Mouse (Mus musculus) megakaryocyte-erythroid progenitor cell, adult 5 weeks (primary cell): Measurements from ENCODE around the gene Pno1. TPM values are rescaled to one million over a fixed set of nuclear protein-coding genes. Genes with fewer than 3 reads are reported as not detected.

ENCODE experiments used
- polyA plus RNA-seq: library from polyadenylated mRNA; stranded (reverse); fragments of >175 nt; gene quantifications from 2 replicates; pipeline ENCODE4 v1.2.3, GENCODE M21; 2012

Gene Pno1
- 40.0 and 51.5 TPM in 2 replicates for polyA plus RNA-seq

DNA sequence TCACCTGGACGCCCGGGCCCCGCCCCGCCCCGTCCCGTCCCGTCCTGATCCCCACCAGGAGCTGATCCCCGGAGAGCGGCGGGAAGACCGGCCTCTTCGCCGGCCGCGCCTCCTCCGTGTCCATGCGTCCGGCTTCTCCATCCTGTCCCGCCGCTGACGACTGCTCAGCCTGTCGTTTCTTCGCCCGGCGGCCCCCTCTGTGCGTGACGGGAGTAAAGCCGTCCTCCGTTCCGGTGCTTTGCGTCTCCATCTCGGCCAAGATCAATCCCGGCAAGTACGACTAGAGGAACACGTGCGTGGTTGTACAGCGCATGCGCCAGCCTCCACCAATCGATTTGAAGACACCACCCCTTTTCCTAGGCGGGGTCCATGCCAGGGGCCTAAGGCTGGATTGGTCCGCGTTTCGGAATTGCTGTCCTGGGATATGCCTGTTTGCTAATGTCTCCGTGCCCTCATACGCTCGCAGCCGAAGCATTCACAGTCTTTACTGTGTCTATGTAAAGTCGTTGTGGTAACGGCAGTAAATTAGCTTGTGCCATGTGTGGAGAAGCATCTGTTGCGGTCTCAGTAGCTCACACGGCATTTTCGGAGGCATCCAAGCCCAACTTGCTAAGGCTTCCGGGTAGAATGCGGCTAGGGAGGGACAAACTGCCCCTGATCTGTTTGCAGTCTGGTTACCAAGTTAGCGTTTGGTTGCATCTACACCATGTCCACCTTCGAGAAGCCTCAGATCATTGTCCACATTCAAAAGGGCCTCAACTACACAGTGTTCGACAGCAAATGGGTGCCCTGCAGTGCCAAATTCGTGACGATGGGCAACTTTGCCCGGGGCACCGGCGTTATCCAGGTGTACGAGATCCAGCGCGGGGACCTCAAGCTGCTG is at the start of gene Pno1:
Gene Pno1 (minus strand): TSS at position 311 of the 883 bp plus-strand sequence.

DNA sequence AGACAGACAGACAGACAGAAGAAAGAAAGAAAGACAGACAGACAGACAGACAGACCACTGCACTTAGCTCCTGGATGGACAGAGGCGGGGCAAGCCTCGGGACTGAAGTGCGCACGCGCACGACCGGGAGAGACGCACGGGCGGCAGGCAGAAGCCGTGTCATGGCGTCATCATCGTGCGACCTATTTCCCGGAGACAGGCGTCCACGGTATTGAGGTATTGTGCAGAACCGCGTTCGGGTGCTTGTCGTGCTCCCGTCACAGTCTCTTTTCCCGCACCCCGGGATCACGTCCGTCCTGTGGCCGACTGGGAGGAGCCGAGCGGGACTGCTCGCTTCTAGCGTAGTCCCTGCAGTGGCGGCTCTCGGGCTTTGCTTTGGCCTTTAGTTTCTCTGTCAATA is 46.1 kb upstream of the Pno1 start, which contains the start of gene C1d:
Gene C1d (plus strand): TSS at position 137 of the 400 bp plus-strand sequence.

DNA sequence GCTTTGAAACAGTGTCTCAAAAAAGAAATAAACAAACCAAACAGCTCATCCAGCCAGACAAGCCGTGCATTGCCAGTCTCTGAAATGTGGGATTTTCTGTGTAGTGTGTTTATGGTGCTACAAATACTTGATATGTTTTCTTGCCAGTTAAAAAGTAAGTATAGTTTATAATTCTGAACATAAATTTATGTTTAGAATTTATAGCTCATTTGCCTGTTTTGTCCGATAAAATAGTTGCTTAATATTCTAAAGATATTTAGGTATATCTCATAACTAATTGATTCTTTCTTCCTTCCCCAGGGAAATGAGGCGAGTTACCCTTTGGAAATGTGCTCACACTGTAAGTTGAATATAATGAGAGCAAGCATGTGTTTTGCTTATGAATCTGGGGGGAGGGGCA is 29.6 kb downstream of the Pno1 start, which contains the start of gene Wdr92:
Gene Wdr92 (plus strand): TSS at position 301 of the 400 bp plus-strand sequence.

DNA sequence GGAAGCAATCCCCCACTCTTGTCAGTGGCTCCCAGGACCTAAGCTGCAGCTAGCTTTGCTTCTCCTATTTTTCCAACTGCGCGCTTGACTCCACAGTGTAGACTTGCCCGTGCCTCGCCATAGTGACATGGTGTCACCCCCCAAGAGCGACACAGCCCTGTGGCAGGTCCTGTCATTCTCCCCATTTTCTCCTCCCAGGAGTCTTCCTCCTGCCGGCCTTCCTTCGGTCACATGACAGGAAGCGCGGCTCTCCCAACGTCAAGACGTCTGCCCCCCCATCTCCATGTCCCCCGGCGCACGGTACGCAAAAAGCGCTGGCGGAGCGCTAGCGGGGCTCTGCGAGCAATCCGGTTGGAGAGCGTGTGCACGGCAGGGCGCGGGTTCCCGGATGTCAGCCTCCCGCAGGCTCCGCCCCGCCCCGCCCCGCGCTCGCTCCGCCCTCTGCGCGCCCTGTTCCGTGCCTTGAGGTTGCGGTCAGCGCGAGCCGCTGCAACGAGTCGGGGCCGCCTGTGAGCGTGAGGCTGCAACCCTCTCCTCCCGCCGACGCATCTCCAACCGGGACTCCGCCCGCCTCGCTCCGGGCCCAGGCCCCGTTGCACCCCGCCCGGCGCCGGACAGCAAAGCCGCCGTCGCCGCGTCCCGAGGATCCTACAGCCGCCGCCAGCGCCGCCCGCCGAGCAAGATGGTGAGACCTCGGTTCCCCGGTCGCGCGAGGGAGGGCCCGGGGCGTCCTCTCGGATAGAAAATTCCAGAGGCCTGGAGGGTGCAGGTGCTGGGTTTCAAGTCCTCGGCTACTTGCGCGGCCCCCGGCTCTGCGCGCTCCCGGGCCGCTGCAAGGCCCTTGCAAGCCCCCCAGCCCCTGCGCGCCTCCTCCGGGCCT is 52.3 kb downstream of the Pno1 start, which contains the start of gene Ppp3r1:
Gene Ppp3r1 (plus strand): TSS at position 406 of the 880 bp plus-strand sequence.

Other genes with a start within 250 kb of the Pno1 start
- gene Cnrip1, start 160.0 kb downstream of the Pno1 start, polyA plus RNA-seq, result 0.87 and 0.90 TPM in 2 replicates
- 4.7 and 7.9 TPM in 2 replicates for gene Plek, start 159.2 kb downstream of the Pno1 start, polyA plus RNA-seq
- gene Ppp3r1, start 52.3 kb downstream of the Pno1 start, polyA plus RNA-seq, result 24.3 and 28.4 TPM in 2 replicates
- gene Wdr92, start 29.5 kb downstream of the Pno1 start, polyA plus RNA-seq, result 1.7 and 2.1 TPM in 2 replicates
- 2.5 and 4.3 TPM in 2 replicates for gene C1d, start 46.0 kb upstream of the Pno1 start, polyA plus RNA-seq